Mouse (Mus musculus): ENCODE measurements at regions not wholly inside any gene's neighbourhood (a gene's known extent, or its start where the extent isn't known, plus 50 kb on each side); places are given as distances from the start of the nearest gene placed in this dataset.

- no peak for TF ChIP-seq CTCF (IDR thresholded peaks at IDR 0.05; ENCODE audit: low read depth, low read length)
- no peak for TF ChIP-seq POLR2A (IDR thresholded peaks at IDR 0.05; ENCODE audit: borderline replicate concordance, low read depth, low read length)
Observed at GRCm38 (mm10) chr13:15845806-15846205, 165.8 kb upstream of the Inhba start.
